Mouse (Mus musculus): ENCODE measurements around the gene Ppif. TPM values are rescaled to one million over a fixed set of nuclear protein-coding genes. Genes with fewer than 3 reads are reported as not detected.

Gene Ppif
- polyA plus RNA-seq, 1 experiment from 2014 or later, result 26.4 TPM

DNA sequence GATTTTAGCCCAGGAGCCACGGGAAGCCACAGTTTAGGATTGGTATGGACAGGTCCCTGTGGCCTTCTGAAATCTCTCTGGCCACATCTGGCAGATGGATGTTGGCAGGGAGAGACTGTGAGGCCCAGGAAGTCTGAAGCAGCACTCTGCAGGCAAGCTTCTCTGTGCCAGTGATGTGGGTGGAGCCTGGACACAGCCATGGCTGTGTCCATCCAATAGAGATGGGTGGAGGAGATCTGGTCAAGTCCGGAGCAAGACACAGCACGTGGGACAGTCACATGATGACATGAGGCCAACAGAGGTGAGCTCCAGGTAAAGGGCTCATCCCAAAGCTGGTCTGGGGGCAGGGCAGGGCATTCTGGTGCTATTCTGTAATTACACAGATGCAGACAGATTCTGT is 47.3 kb downstream of the Ppif start:
- H3K4me1 ChIP-seq, result peaks cover 52% of the 10 kb centered on the region
- H3K36me3 ChIP-seq, result peaks cover 27% of the 10 kb centered on the region
- H3K27ac ChIP-seq, result 0 out of 2 replicates have a peak overlapping the region, but pooled peaks have one; percentile 11
- H3K27me3 ChIP-seq, result no peaks in the 10 kb centered on the region
- no peaks in the 10 kb centered on the region for H3K9me3 ChIP-seq
- no peak overlapping the region for H3K4me2 ChIP-seq
- WGBS, result 53% methylated on average over 3 of the region's 3 CpGs
- H3K9ac ChIP-seq, result no peak overlapping the region
- no peak for ATAC-seq (ENCODE audit: insufficient number of reproducible peaks, low FRiP score, low TSS enrichment, low read depth)
- H3K4me3 ChIP-seq, result no peak overlapping the region

DNA sequence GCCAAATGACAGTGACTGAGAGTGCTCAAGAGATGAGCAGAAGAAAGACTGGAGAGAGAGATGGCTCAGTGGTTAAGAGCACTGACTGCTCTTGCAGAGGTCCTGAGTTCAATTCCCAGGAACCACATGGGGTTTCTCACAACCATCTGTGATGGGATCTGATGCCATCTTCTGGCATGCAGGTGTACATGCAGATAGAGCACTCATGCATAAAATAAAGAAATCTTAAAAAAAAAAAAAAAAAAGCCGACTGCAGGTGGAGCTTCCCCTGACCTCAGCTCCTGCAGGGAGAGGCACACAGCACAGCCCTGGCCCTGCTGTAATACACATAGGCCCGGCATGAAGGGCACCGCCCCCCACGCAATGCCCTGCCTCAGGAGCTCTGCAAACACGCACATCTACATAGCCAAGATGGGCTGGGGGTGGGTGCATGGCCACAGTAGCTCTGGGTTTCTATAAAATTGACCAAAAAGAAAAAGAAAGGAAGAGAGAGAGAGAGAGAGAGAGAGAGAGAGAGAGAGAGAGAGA is 48.0 kb downstream of the Ppif start:
- H3K4me3 ChIP-seq, result no peak overlapping the region
- H3K4me2 ChIP-seq, result no peak overlapping the region
- 54% methylated on average over 5 of the region's 5 CpGs for WGBS
- H3K36me3 ChIP-seq, result peaks cover 33% of the 10 kb centered on the region
- no peaks in the 10 kb centered on the region for H3K27me3 ChIP-seq
- H3K4me1 ChIP-seq, result peaks cover 46% of the 10 kb centered on the region
- H3K9me3 ChIP-seq, result no peaks in the 10 kb centered on the region
- no peak overlapping the region for H3K9ac ChIP-seq
- no peak for ATAC-seq (ENCODE audit: insufficient number of reproducible peaks, low FRiP score, low TSS enrichment, low read depth)
- no peak overlapping the region for H3K27ac ChIP-seq

DNA sequence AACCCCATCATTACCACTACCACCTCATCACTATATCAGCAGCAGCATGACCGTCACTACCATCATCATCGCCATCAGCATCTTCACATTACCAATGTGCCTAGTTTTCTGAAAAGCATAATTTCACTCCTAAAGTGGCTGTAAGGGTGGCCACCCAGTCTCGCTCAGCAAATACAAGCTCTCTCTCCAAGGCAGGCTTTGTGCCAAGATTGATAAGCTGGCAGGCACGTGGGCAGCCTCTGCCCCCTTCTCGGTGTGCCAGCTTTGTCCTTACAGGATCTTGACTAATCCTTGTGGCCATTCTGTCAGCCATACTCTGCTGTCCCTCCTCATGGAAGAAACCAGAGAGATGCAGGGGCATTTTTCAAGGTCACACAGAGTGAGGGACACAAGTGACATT is 49.0 kb downstream of the Ppif start:
- peaks cover 39% of the 10 kb centered on the region for H3K36me3 ChIP-seq

DNA sequence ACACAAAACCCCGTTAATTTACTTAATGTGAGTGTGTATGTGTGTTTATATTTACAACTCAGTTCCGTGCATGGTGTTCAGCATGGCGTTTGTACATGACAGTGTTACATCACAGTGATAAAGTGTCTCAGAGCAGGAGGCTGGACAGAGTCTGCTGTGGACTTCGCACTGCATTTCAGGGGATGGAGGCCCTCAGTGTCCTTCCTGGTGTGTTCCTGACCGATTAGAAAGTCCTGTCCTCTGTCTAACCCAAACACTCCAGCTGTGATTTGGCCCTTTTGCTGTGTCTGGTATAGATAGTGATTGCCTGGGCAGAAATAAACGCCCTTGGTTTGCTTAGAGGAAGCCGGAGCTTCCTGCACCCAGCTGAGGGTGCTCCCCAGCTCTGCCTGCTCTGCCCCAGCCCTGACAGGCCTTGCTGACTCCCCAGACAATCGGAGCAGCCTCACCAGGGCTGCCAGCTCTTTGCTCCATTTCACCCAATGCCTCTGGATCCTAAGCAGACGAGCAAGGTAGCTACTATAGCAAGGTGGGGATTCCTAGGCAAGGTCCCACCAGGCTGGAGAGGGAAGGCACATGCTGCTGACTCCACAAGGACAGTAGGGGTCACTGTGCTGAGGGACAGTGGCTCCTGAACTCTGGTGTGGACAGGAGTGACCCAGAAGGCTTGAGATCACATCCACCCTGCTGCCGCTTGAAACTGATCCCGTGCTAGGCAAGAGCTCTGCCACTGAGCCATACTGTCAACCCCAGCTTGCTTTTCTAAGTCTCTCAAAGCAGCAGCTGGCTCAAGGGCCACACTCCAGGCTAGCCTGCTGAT is 51.6 kb downstream of the Ppif start:
- no peak overlapping the region for H3K27ac ChIP-seq
- whole genome bisulfite sequencing, result 72% methylated on average over 11 of the region's 11 CpGs
- H3K27me3 ChIP-seq, result no peaks in the 10 kb centered on the region
- H3K4me2 ChIP-seq, result no peak overlapping the region
- no peak for ATAC-seq (ENCODE audit: insufficient number of reproducible peaks, low FRiP score, low TSS enrichment, low read depth)
- H3K4me1 ChIP-seq, result peaks cover 48% of the 10 kb centered on the region
- no peak overlapping the region for H3K4me3 ChIP-seq
- no peaks in the 10 kb centered on the region for H3K9me3 ChIP-seq
- no peak overlapping the region for H3K9ac ChIP-seq
- H3K36me3 ChIP-seq, result peaks cover 42% of the 10 kb centered on the region

More for the DNA sequence above, 49.0 kb downstream of the Ppif start:
- Histone ChIP-seq H3K4me3 (no peak overlapping the region), H3K9ac (no peak overlapping the region), H3K4me2 (no peak overlapping the region), H3K27me3 (no peaks in the 10 kb centered on the region), H3K4me1 (peaks cover 45% of the 10 kb centered on the region), H3K9me3 (no peaks in the 10 kb centered on the region), H3K27ac (no peak overlapping the region)
- ATAC-seq (ENCODE audit: insufficient number of reproducible peaks, low FRiP score, low TSS enrichment, low read depth), result no peak
- 92% methylated on average over 5 of the region's 5 CpGs for WGBS

DNA sequence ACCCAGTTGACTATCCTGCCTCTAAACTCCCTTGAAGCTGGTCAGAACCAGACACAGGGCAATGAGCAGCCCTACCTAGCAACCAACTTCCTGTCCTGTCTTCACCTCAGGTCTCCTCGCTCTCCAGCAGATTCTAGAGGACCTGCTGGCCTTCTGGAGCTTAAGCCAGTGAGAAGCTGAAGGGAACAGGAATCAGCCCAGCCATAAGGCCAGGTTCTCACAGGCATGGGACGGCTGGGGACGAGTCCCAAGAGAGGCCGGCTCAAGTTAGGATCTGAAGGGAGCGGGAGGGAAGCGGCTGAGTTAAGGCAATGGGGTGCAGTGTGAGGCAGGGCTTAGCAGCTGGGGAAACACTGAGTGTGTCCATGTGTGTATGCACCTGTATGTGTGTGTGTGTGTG is 52.4 kb downstream of the Ppif start:
- Histone ChIP-seq H3K4me1 (peaks cover 48% of the 10 kb centered on the region), H3K27me3 (no peaks in the 10 kb centered on the region), H3K9me3 (no peaks in the 10 kb centered on the region), H3K4me3 (no peak overlapping the region), H3K9ac (no peak overlapping the region), H3K27ac (no peak overlapping the region), H3K4me2 (no peak overlapping the region), H3K36me3 (peaks cover 44% of the 10 kb centered on the region)
- 86% methylated on average over 6 of the region's 6 CpGs for WGBS
- no peak for ATAC-seq (ENCODE audit: insufficient number of reproducible peaks, low FRiP score, low TSS enrichment, low read depth)

DNA sequence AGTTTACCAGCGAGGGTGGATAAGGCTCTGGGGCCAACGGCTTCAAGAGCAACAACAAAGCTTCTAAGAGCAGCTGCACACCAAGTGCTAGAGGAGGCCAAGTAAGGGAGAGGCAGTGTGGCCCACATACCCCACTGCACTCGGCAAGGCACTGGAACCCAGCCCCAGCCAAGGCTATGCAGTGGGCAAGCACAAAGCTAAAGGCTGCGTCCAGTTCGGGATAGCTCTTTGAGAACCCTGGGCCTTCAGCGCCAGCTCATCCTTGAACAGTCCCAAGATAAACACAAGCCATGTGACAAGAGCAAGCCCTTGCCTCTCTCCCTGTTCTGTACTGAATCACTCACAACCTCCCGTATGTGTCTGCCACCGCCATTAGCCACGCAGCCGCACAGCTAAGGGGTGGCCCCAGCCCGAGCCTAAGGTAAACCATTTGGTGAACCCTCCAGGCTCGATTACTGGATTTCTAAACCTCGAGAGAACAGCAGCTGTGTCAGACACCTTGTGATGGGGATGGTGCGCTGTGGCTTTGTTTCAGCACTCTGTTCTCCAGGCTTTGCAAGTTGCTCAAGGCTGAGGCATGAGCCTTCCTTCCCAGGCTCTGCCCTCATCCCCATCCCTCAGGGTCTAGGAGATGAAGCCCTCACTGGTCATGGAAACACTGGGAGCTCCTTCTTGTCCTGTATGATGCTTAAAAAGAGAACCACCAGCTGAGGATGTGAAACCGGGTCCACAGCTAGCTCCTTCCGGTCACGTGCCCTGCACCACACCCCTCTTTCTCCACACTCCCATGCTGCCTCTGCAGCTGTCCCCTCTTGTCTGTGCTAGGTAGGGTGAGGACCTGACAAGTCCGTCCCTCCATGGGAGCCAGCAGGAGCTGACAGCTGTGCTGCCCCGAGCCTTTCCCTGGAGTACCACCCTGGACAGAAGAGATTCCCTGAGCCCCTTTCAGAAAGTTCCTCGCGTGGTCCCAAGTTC is 53.3 kb downstream of the Ppif start:
- Histone ChIP-seq H3K9ac (no peak overlapping the region), H3K4me1 (peaks cover 48% of the 10 kb centered on the region), H3K27ac (peak overlapping the region; percentile 50; the same call in 1 of the 2 replicates), H3K9me3 (no peaks in the 10 kb centered on the region), H3K4me3 (no peak overlapping the region), H3K4me2 (no peak overlapping the region), H3K27me3 (no peaks in the 10 kb centered on the region), H3K36me3 (peaks cover 52% of the 10 kb centered on the region)
- WGBS, result 70% methylated on average over 21 of the region's 21 CpGs
- 0 out of 2 replicates have a peak, but pooled peaks have one; percentile 53 for ATAC-seq (ENCODE audit: insufficient number of reproducible peaks, low FRiP score, low TSS enrichment, low read depth)

DNA sequence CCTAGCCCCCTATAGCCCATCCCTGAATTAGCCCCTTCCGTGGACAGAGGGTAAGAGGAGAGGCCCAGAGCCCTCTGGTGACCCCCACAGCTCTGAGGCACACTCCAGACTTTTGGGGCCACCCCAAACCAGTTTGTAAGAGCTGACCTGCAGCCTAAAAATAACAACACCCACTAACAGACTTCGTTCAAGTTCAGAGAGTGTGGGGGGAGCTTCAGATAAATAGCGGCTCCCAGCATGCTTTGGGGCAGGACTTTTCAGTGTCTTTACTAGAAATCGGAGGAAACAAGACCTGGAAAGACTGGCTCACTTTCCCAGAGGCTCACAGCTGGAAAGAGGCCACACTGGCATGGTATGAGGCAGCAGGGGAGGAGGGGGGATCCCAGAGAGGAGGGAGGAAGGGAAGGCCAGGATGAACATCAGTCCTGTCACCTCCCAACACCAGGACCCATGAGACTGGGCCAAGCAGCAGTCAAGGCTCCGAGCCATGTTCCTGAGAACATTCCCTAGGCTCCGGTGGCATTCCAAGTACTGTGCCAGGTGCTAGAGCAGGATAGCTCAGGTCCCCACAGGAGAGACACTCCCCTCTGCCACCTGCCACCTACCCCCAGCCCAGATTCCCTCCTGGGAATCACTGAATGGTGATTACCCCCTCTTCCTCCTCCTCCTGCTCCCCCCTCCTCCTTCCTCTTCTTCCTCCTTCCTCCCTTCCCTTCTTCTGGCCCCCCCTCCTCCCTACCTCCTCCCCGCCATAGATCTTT is 54.2 kb downstream of the Ppif start:
- no peak overlapping the region for H3K9ac ChIP-seq
- H3K4me1 ChIP-seq, result peaks cover 48% of the 10 kb centered on the region
- peak overlapping the region; percentile 50; the same call in 1 of the 2 replicates for H3K27ac ChIP-seq
- no peak for ATAC-seq (ENCODE audit: insufficient number of reproducible peaks, low FRiP score, low TSS enrichment, low read depth)
- H3K27me3 ChIP-seq, result no peaks in the 10 kb centered on the region
- H3K9me3 ChIP-seq, result no peaks in the 10 kb centered on the region
- WGBS, result 57% methylated on average over 7 of the region's 7 CpGs
- peaks cover 49% of the 10 kb centered on the region for H3K36me3 ChIP-seq
- no peak overlapping the region for H3K4me2 ChIP-seq
- H3K4me3 ChIP-seq, result no peak overlapping the region

DNA sequence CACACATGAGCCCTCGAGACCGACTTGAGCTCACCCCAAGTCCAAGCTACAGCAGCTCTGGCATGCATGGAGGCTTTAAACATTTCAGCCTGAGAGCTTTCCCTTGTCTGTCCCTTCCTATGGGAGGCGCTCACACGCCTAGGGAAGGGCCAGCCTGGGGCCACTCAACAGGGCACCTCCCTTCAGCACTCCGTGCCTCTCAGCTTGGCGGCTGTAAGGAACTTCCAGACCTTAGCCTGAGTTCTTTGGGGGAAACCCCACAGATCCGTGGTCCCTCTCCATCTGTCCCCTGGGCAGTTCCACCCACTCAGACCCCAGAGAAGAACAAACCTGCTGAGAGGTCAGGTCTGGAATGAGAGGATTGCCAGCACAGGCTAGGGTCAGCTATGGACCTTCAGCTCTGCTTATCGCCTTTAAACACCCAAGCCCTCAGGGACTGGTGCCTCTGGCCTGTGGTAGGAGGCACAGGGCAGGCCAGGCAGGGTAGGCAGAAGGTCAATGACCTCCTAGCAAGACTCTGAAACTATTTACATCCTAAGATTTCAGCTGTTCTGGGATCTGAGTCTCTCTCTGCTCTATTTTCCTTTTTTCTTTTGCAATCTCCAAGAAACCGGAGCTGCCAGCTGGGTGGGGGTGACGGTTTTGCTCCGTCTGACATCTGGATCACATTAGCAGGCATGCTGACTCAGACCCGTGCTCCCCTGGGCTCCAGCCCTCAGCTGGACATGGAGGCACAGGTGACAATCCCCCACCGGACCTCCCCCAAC is 55.4 kb downstream of the Ppif start:
- no peak overlapping the region; the same call in 1 of the 2 replicates for H3K4me2 ChIP-seq
- no peak overlapping the region for H3K9ac ChIP-seq
- no peak for ATAC-seq (ENCODE audit: insufficient number of reproducible peaks, low FRiP score, low TSS enrichment, low read depth)
- H3K36me3 ChIP-seq, result peaks cover 47% of the 10 kb centered on the region
- 24% methylated on average over 13 of the region's 13 CpGs for WGBS
- peak overlapping the region; percentile 83 for H3K27ac ChIP-seq
- H3K4me3 ChIP-seq, result no peak overlapping the region
- H3K9me3 ChIP-seq, result no peaks in the 10 kb centered on the region
- peaks cover 54% of the 10 kb centered on the region for H3K4me1 ChIP-seq
- H3K27me3 ChIP-seq, result no peaks in the 10 kb centered on the region

Data from limb, embryonic 15.5 days (tissue).